Mouse (Mus musculus): ENCODE data around the gene Maml1. TPM values are rescaled to one million over a fixed set of nuclear protein-coding genes. Genes with fewer than 3 reads are reported as not detected.
A peak's percentile ranks its signal among the peaks of the same experiment; 100 is the strongest.

The Maml1 gene
- total RNA-seq, 2 experiments from 2014 or later, result 4.6 to 13.4 TPM

DNA sequence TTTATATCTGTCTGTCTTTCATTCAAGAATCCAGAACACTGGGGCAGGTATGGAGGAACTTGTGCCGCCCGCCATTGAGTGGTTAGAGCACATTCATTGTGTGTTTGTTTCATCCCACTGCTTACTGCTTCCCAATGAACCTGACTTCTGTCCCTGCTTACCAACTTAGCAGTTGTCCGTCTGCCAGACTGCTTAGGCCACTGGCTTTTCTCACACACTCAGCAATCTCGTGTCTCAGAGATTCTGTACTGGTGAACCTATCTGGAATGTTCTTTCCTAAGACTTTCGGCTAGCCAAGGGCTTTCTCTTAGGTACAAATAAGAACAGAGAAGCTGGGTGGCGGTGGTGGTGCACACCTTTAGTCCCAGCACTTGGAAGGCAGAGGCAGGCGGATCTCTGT is 6.4 kb downstream of the Maml1 start:
- no peak for ATAC-seq (replicated peaks; ENCODE audit: poor library complexity, severe bottlenecking)

DNA sequence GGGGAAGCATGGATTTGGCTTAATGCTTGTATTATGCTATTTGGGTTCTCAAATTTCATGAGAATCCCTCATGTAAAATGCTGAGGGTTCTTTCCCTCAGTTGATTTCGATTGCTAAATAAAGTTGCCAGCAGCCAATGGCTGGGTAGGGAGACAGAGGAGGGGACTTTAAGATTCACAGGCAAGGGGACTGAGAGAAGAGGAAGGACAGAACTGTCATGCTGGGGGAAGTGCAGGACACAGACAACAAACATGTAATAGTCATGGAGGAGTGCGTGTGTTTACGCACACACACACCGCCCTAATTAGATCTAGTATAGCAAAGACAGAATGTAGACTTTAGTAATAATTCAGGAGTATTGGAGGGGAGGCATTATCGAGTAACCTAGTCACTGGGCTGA is 6.8 kb downstream of the Maml1 start:
- peak; percentile 81 for ATAC-seq (replicated peaks; ENCODE audit: poor library complexity, severe bottlenecking)

DNA sequence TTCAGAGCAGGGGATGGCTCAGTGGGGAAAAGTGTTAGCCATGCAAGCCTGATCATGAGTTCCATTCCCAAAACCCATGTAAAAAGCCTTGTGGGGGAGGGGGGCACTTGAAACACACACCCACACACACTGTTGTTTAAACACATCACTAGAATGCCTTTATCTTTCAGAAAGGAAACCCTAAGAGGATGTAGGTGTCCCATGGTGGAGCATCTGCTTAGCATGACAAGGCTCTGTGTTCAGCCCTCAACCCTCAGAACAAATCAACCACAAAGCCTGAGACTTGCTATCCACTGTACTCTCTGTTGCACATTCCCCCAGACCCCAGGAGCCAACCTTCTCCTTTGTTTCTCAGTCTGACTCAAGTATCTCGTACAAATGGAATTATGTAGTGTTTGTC is 12.1 kb downstream of the Maml1 start:
- no peak for ATAC-seq (replicated peaks; ENCODE audit: poor library complexity, severe bottlenecking)

DNA sequence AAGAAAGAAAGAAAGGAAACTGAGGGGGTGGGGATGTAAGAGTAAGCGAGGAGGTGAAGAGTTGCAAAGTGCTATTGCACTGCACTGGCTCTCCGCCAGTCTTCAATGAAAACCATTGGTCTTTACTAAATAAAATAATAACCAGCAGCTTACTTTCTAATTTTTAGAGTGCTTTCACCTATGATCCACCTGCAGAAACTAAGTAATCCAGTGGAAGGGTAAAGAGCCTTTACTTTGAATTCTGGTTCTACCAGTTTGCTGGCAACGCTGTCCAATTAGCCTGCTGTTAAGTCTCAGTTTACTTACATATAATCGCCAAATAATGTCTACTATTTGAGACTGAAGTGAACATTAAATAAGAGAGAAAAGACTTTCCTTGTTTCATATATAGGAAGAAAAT is 13.1 kb downstream of the Maml1 start:
- ATAC-seq (replicated peaks; ENCODE audit: poor library complexity, severe bottlenecking), result no peak

DNA sequence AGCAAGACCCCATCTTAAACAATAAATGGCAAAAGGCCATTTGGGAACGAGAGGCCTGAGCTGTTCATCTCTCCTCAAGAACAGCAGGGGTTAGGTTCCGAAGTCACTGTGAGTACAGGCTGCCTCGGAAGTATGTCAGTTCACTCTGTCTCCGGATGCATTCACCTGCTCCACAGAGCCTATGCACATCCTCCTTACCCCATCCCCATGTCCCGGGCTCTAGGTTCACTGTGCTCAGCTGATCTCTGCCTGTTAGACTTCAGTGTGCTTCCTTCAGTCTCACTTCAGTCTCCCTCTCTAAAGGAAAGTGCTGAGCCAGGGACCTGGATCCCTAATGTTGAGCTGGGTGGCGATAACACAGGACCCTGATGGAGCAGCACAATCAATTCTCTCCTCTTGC is 14.4 kb downstream of the Maml1 start:
- ATAC-seq (replicated peaks; ENCODE audit: poor library complexity, severe bottlenecking), result no peak

DNA sequence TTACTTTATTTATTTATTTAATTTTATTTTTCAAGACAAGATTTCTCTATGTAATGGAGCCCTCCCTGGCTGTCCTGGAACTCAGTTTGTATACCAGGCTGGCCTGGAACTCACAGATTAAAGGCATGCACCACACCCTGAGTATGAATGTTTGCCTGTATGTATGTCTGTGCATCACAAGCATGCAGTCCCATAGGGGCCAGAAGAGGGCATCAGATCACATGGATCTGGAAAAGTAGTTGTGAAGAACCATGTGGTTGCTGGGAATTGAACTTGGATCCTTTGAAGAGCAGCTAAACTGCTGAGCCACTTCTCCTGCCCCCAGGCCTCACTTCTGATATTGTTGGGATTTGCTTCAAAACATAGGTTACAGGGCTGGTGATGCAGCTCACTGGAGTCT is 15.1 kb downstream of the Maml1 start:
- no peak for ATAC-seq (replicated peaks; ENCODE audit: poor library complexity, severe bottlenecking)

DNA sequence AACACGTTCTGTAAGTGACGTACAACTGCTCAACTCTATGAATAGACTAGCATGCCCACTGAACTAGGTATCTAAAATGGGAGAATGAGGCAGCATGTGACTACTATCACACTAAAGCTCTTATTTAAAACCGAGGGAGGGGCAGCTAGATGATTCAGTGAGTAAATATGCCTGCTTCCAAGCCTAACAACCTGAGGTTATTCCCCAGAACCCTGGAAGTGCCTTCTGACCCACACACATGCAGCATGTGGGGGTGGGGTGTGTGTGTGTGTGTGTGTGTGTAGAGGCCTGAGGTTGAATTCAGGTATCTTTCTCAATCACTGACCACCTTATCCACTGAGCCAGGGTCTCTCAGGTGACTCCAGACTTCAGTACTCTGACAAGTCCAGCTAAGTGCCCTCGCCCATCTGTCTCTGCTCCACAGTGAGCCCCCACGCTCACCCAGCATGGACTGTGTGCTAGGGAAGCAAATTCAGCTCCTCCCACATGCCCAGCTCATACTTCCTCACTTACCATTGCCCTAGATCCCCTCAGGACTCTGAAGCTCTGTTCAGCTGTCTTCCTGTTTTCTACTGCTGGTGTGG is 16.5 kb downstream of the Maml1 start:
- ATAC-seq (replicated peaks; ENCODE audit: poor library complexity, severe bottlenecking), result peak; percentile 95

DNA sequence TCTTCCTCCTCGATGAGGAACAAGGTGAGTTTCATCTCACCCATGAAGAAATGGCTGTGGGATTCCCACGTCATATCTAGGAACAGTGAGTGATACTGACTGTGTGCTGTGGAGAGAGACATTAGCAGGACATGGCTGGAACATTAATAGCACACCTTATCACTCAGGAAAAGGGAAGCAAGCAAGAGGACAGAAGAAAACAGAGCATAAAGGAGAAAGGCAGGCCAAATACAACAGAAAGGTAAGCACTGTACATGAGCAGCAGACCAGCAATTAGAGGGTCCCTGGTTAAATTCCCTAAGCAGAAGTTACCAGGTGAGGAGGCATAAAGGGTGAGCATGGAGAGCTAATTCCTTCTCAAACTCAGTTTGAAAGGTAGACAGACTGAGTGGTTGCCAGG is 17.0 kb downstream of the Maml1 start:
- ATAC-seq (replicated peaks; ENCODE audit: poor library complexity, severe bottlenecking), result peak; percentile 41

DNA sequence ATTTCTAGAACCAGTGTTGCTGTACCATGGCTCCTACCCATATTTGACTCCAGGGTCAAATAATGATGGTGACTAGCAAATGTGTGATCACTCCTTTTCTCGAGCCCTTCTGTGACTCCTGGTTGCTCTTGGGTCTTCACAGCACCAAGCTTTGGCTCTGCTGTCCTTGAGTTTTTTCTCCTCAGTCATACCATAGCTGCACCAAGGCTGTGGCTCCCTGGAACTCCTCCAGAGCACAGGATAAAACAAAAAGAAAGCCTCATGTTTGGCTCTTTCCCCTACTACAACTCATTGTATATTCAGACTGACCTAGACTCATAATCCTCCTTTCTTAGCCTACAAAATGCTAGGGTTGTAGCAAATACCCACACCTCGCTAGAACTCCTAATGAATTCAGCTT is 19.3 kb downstream of the Maml1 start:
- no peak for ATAC-seq (replicated peaks; ENCODE audit: poor library complexity, severe bottlenecking)

DNA sequence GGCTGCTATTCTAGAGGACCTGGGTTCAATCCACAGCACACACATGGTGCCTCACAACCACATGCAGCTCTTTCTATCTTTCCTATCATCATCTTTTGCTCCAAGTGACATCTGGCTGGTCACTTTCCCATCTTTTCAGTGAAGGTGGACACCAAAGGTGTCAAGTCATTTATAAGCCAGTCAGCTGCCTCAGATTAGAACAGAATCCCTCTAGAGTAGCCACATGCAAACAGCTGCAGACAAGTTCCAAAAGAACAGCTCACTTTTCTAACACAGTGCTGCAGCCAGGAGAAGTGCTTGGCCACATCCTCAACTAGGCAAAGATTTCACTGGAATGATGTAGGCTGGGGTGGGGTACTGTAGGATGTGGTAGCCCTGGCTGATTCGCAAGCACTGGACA is 22.2 kb downstream of the Maml1 start:
- no peak for ATAC-seq (replicated peaks; ENCODE audit: poor library complexity, severe bottlenecking)

DNA sequence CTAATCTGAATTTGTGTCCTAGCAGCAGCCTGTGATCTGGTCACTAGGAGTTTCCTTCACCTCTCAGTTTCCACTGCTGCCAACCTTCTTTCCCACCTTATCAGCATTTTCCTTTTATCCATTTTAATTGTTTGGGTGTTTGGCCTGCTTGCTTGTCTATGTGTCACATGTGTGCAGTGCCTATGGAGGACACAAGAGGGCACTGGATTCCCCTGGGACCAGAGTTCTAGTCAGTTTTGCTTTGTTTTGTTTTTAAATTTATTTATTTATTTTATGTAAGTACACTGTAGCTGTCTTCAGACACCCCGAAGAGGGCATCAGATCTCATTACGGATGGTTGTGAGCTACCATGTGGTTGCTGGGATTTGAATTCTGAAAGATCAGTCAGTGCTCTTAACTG is 22.9 kb downstream of the Maml1 start:
- 0 out of 2 replicates have a peak, but pooled peaks have one; percentile 56 for ATAC-seq (replicated peaks; ENCODE audit: poor library complexity, severe bottlenecking)

DNA sequence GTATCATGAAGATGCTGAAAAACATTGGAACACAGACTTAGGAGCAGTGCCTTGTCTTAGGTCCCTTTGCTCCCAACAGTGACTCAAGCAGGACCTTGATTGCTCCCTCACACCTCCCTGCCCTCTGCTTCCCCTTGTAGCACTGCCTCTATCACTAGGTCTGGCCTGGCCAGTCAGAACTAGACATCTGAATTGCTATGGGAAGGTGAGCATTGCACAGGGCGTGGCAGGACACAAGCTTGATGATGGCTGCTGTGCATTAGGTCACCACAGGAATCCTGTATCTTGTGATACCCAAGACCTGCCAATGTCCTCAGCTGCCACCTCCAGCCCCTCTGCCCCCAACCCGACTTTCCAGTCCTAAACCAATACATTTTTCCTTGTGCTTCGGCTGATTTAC is 25.1 kb downstream of the Maml1 start:
- ATAC-seq (replicated peaks; ENCODE audit: poor library complexity, severe bottlenecking), result no peak

DNA sequence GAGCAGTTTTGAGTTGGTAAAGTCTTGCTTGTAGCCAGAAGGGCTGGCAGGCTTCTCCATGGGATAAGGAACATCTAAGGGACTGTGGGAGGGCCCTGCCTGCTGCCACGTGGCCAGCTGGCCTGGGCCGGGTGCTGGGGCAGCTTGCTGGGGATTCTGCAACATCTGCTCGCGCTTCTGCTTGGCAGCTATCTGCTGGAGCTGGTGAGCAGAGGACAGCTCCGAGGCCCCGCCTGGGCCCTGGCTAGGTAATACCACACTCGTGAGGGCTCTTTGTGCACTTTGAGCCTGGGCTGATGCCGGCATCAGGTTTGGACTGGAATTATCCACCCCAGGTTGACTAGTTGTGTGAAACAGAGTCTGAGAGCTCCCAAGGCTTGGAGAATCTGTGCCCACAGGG is 26.2 kb downstream of the Maml1 start:
- ATAC-seq (replicated peaks; ENCODE audit: poor library complexity, severe bottlenecking), result peak; percentile 40; the same call in 1 of the 2 replicates

DNA sequence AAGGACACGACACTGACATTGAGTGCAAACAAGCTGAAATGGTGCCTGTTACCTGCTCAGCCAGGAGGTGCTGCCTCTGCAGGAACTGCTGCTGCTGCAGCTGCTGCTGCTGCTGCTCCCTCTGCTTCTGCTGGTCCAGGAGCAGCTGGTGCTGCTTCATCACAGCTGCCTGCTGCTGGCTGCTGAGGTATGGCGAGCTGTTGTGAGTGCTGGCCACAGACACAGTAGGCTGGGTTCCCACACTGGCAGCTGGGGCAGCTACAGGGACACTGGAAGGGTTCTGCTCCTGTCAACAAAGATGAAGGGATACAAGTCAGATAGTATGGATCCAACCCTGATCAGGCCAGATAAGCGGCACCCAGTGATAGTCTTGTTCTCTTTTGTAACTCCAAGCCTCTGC is 28.9 kb downstream of the Maml1 start:
- no peak for ATAC-seq (replicated peaks; ENCODE audit: poor library complexity, severe bottlenecking)

DNA sequence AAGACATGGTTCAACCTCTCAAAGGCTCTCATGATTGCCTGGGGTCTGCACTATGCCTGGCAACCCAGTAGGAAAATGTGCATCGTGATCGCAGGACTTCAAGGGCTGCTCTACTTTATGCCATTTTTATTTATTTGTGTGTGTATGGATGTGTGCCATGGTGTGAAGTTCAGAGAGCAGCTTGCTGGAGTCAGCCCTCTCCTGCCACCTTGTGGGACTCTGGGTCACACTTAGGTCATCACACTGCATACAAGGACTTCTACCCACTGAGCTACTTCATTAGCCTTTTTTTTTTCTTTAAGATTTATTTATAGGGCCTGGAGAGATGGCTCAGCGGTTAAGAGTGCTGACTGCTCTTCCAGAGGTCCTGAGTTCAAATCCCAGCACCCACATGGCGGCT is 30.1 kb downstream of the Maml1 start:
- ATAC-seq (replicated peaks; ENCODE audit: poor library complexity, severe bottlenecking), result peak; percentile 44

DNA sequence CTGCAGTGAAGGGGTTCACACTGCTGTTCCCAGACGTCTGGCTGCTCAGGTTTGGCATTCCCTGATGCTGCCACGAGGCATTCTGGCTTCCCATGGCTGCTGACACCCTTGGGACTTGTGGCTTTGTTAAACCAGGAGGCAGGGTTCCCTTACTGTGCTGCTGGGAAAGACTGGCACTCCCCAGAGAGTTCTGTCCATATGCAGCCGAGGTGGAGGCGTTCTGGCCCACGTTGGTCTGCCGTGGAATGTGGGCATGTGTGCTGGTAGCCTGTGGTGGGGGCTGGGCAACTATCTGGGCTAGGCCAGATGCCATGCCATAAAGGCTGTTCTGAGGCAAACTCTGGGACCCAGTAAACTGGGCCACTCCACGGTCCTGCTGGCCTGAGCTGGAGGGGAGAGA is 33.8 kb downstream of the Maml1 start:
- ATAC-seq (replicated peaks; ENCODE audit: poor library complexity, severe bottlenecking), result no peak

DNA sequence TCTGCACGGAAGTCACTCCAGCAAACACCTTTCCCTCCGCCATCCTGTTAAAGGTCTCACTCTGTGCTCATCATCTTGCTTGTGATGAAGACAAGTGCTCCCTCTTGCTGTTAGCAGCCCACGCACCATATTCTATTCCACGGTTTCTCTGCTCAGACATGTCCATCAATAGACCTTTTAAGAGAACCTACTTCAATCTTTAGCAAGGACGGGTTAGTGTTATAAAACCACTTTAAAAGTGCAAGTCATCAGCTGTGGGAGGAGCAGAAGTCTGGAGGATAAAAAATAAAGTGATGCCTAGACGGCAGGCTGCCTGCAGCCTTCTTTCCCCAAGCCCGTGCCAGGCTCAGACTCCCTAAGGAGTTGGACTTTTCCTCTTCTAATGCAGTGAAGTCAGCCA is 35.5 kb downstream of the Maml1 start:
- no peak for ATAC-seq (replicated peaks; ENCODE audit: poor library complexity, severe bottlenecking)

DNA sequence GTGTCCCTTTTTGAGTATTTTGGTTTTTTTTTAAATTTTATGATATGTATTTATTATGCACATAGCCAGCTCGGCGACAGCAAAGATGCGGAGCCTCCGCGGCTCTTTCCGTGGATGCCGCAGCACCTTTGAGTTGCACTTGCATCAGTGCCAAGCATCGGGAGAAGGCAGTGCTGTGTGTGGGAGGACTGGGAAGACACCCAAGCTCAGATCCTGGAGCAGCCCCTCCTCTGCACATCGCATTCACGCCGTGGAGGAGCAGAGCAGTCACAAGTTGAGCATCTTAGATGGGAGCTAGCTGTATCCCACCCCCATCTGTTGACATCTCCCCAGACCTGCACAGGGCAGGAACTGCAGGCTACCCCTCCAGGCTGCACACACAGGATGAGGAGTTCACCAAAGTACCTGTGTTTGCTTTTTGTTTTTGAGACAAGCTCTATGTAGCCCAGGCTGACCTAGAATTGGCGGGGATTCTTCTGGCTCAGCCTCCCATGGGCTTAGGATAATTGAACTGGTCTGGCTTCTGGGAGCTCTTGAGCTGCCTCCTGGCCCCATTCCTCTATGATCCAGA is 38.0 kb downstream of the Maml1 start:
- no peak for ATAC-seq (replicated peaks; ENCODE audit: poor library complexity, severe bottlenecking)

DNA sequence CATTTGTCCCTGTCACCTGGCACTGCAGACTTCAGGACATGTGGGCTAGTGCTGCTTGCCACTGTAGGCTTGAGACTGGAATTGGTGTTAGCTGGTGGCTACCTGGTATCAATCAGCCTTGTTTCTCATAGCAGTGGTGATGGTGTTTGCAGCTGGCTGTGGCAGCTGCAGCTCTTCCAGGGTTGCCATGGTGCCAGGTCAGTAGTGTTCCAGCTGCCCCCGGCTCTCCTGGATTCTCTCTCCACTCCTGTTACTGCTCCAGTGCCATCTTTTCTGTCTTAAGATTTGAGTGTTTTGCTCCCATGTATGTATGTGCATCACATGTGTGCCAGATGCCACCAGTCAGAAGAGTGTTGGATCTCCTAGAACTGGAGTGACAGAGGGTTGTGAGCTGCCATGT is 38.7 kb downstream of the Maml1 start:
- ATAC-seq (replicated peaks; ENCODE audit: poor library complexity, severe bottlenecking), result no peak

DNA sequence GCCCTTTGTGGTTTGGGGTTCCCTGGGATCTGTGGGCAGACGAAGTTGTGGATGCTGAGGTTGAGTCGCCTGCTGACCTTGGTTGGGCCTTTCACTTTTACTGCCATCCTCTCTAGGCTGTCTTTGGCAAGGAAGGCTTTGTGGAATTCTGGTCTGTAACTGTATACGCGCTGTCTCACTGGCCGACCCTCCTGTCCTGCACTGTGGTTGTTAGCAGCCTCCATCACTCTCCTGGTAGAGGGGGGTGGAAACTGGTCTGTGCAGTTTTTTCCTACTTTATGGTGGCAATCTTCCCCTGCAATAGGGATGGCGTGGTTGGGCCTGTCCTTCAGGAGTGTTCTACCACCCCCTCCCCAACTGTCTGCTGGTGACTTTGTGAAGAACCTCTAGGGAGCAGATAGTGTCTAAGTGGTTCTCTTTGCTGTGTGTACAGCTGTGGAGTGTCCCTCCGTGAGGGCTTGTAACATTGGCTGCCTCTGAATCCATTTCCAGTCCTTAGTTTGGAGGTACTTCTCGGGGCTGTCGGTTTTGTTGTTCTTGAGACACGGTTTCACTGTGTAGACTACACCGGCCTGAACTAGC is 39.3 kb downstream of the Maml1 start:
- ATAC-seq (replicated peaks; ENCODE audit: poor library complexity, severe bottlenecking), result no peak

DNA sequence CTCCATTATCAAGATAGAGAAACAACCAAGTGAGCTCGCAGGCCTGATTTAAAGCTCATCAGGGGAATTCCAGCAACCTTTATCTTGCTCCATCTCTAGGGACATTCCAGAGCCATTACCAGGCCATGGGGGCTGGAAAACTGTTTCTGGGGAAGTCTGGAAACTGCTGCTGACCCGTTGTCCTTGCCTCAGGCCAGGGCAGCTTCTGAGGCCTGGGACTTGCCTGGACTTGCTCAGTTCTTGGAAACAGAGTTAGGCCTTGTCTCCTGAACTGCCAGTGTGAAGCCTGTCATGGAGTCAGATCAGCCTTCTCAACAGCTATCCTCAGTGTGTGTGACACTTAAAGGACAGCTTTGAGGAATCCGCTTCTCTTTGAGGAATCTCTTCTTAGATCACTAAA is 39.9 kb downstream of the Maml1 start:
- ATAC-seq (replicated peaks; ENCODE audit: poor library complexity, severe bottlenecking), result no peak

DNA sequence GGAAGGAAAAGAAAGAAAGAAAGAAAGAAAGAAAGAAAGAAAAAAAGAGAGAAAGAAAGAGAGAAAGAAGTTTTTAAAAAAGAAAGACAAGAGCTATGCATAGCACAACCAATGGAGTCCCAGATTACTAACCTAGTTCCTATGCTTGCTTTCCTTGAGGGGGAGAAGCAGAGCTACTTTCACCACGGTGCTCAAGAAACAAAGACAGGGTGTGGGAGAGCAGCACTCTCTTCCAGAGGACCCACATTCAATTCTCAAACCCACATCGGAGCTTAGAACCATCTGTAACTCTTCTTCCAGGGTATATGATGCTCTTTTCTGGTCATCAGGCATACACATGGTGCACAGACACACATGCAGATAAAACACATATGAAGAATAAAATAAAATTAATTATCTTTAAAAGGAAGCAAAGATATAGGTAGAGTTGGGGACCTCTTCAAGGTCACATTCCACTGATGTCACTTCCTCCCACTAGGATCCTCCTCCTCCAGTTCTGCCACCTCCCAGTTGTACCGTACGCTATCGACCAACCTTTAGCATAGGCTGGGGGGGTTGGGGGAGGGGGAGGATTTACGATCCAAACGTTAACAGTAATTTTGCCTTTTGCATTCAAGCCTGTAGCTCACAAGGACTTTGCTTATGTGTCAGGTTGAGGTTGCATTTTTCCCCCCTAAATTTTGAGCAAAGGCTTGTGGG is 43.5 kb downstream of the Maml1 start:
- ATAC-seq (replicated peaks; ENCODE audit: poor library complexity, severe bottlenecking), result no peak
